Mouse (Mus musculus): ENCODE data around the gene Scp2. TPM values are rescaled to one million over a fixed set of nuclear protein-coding genes. Genes with fewer than 3 reads are reported as not detected.

Gene Scp2
- total and polyA plus RNA-seq, 3 experiments: 56.2 to 260 (median 106) TPM

- Histone ChIP-seq H3K4me3 (ENCODE audit: low read depth, low read length) (no peak overlapping the region), H3K9me3 (replicated peaks) (no peaks in the 10 kb centered on the region), H3K36me3 (replicated peaks) (no peaks in the 10 kb centered on the region), H3K27me3 (ENCODE audit: insufficient read depth, low read length) (peaks cover 50% of the 10 kb centered on the region), H3K4me1 (ENCODE audit: insufficient read depth, low read depth, low read length) (no peaks in the 10 kb centered on the region; the same call in 1 of the 2 replicates)
- DNase-seq (ENCODE audit: low spot score) (no peak), ATAC-seq (ENCODE audit: extremely low read depth, insufficient number of reproducible peaks, low FRiP score, poor library complexity, severe bottlenecking) (no peak)
- no peak for TF ChIP-seq CTCF (IDR thresholded peaks at IDR 0.05; ENCODE audit: low read depth, low read length)
- no peak for TF ChIP-seq GATA2 (IDR thresholded peaks at IDR 0.05; ENCODE audit: borderline replicate concordance, low read depth, low read length)
- TF ChIP-seq POLR2AphosphoS5 (IDR thresholded peaks at IDR 0.05; ENCODE audit: insufficient replicate concordance, low read depth, low read length): no peak
- no peak for TF ChIP-seq TAL1 (conservative IDR thresholded peaks at IDR 0.05; ENCODE audit: low read depth, low read length)
- TF ChIP-seq GATA1 (IDR thresholded peaks at IDR 0.05; ENCODE audit: borderline replicate concordance, low read length): no peak
Observed at GRCm38 (mm10) chr4:108031502-108032351, 113.1 kb downstream of the Scp2 start.

GRCm38 (mm10) chr4:108030888-108031501 is 113.8 kb downstream of the Scp2 start:
- H3K9me3 ChIP-seq (replicated peaks): no peaks in the 10 kb centered on the region
- no peaks in the 10 kb centered on the region; the same call in 1 of the 2 replicates for H3K4me1 ChIP-seq (ENCODE audit: insufficient read depth, low read depth, low read length)
- no peak for DNase-seq (ENCODE audit: low spot score)
- ATAC-seq (ENCODE audit: extremely low read depth, insufficient number of reproducible peaks, low FRiP score, poor library complexity, severe bottlenecking): no peak
- no peak for TF ChIP-seq POLR2AphosphoS5 (IDR thresholded peaks at IDR 0.05; ENCODE audit: insufficient replicate concordance, low read depth, low read length)
- no peak for TF ChIP-seq CTCF (IDR thresholded peaks at IDR 0.05; ENCODE audit: low read depth, low read length)
- TF ChIP-seq GATA1 (IDR thresholded peaks at IDR 0.05; ENCODE audit: borderline replicate concordance, low read length): no peak
- TF ChIP-seq GATA2 (IDR thresholded peaks at IDR 0.05; ENCODE audit: borderline replicate concordance, low read depth, low read length): no peak
- TF ChIP-seq TAL1 (conservative IDR thresholded peaks at IDR 0.05; ENCODE audit: low read depth, low read length): no peak
- H3K36me3 ChIP-seq (replicated peaks): no peaks in the 10 kb centered on the region
- peaks cover 50% of the 10 kb centered on the region for H3K27me3 ChIP-seq (ENCODE audit: insufficient read depth, low read length)
- no peak overlapping the region for H3K4me3 ChIP-seq (ENCODE audit: low read depth, low read length)

GRCm38 (mm10) chr4:108026193-108026592 is 118.6 kb downstream of the Scp2 start:
- TF ChIP-seq GATA1 (IDR thresholded peaks at IDR 0.05; ENCODE audit: borderline replicate concordance, low read length) (no peak), POLR2AphosphoS5 (IDR thresholded peaks at IDR 0.05; ENCODE audit: insufficient replicate concordance, low read depth, low read length) (no peak), CTCF (IDR thresholded peaks at IDR 0.05; ENCODE audit: low read depth, low read length) (no peak), TAL1 (conservative IDR thresholded peaks at IDR 0.05; ENCODE audit: low read depth, low read length) (no peak), GATA2 (IDR thresholded peaks at IDR 0.05; ENCODE audit: borderline replicate concordance, low read depth, low read length) (no peak)

GRCm38 (mm10) chr4:108025269-108025668 is 119.5 kb downstream of the Scp2 start:
- Histone ChIP-seq H3K4me1 (ENCODE audit: insufficient read depth, low read depth, low read length) (peaks cover 6% of the 10 kb centered on the region), H3K9me3 (replicated peaks) (no peaks in the 10 kb centered on the region), H3K4me3 (ENCODE audit: low read depth, low read length) (no peak overlapping the region), H3K36me3 (replicated peaks) (no peaks in the 10 kb centered on the region), H3K27me3 (ENCODE audit: insufficient read depth, low read length) (peaks cover 25% of the 10 kb centered on the region)
- ATAC-seq (ENCODE audit: extremely low read depth, insufficient number of reproducible peaks, low FRiP score, poor library complexity, severe bottlenecking) (no peak), DNase-seq (ENCODE audit: low spot score) (no peak)
- TF ChIP-seq TAL1 (conservative IDR thresholded peaks at IDR 0.05; ENCODE audit: low read depth, low read length) (no peak), CTCF (IDR thresholded peaks at IDR 0.05; ENCODE audit: low read depth, low read length) (no peak), GATA1 (IDR thresholded peaks at IDR 0.05; ENCODE audit: borderline replicate concordance, low read length) (no peak)

More at GRCm38 (mm10) chr4:108026193-108026592, 118.6 kb downstream of the Scp2 start:
- ATAC-seq (ENCODE audit: extremely low read depth, insufficient number of reproducible peaks, low FRiP score, poor library complexity, severe bottlenecking) (no peak), DNase-seq (ENCODE audit: low spot score) (no peak)
- Histone ChIP-seq H3K4me3 (ENCODE audit: low read depth, low read length) (no peak overlapping the region), H3K27me3 (ENCODE audit: insufficient read depth, low read length) (peaks cover 34% of the 10 kb centered on the region), H3K9me3 (replicated peaks) (no peaks in the 10 kb centered on the region), H3K4me1 (ENCODE audit: insufficient read depth, low read depth, low read length) (peaks cover 6% of the 10 kb centered on the region), H3K36me3 (replicated peaks) (no peaks in the 10 kb centered on the region)

- Histone ChIP-seq H3K27me3 (ENCODE audit: insufficient read depth, low read length) (peaks cover 25% of the 10 kb centered on the region), H3K9me3 (replicated peaks) (no peaks in the 10 kb centered on the region), H3K4me1 (ENCODE audit: insufficient read depth, low read depth, low read length) (peaks cover 6% of the 10 kb centered on the region), H3K36me3 (replicated peaks) (no peaks in the 10 kb centered on the region), H3K4me3 (ENCODE audit: low read depth, low read length) (no peak overlapping the region)
- TF ChIP-seq GATA1 (IDR thresholded peaks at IDR 0.05; ENCODE audit: borderline replicate concordance, low read length): no peak
- no peak for TF ChIP-seq CTCF (IDR thresholded peaks at IDR 0.05; ENCODE audit: low read depth, low read length)
- no peak for DNase-seq (ENCODE audit: low spot score)
- no peak for ATAC-seq (ENCODE audit: extremely low read depth, insufficient number of reproducible peaks, low FRiP score, poor library complexity, severe bottlenecking)
Observed at GRCm38 (mm10) chr4:108024641-108025040, 120.2 kb downstream of the Scp2 start.

GRCm38 (mm10) chr4:108023186-108023585 is 121.6 kb downstream of the Scp2 start:
- Histone ChIP-seq H3K36me3 (replicated peaks) (no peaks in the 10 kb centered on the region), H3K4me1 (ENCODE audit: insufficient read depth, low read depth, low read length) (peaks cover 6% of the 10 kb centered on the region), H3K9me3 (replicated peaks) (no peaks in the 10 kb centered on the region), H3K27me3 (ENCODE audit: insufficient read depth, low read length) (peaks cover 24% of the 10 kb centered on the region; the same call in 1 of the 2 replicates), H3K4me3 (ENCODE audit: low read depth, low read length) (no peak overlapping the region)
- DNase-seq (ENCODE audit: low spot score): no peak
- TF ChIP-seq TAL1 (conservative IDR thresholded peaks at IDR 0.05; ENCODE audit: low read depth, low read length): no peak
- no peak for TF ChIP-seq GATA2 (IDR thresholded peaks at IDR 0.05; ENCODE audit: borderline replicate concordance, low read depth, low read length)
- ATAC-seq (ENCODE audit: extremely low read depth, insufficient number of reproducible peaks, low FRiP score, poor library complexity, severe bottlenecking): no peak

Data from G1E (cell line).